Mouse (Mus musculus): ENCODE data around the gene Palm3. TPM values are rescaled to one million over a fixed set of nuclear protein-coding genes. Genes with fewer than 3 reads are reported as not detected.

The Palm3 gene
- polyA plus RNA-seq, 1 experiment from 2014 or later = 5.2 TPM

- Histone ChIP-seq H3K9me3 (ENCODE audit: control insufficient read depth, low read length) (no peaks in the 10 kb centered on the region), H3K27me3 (ENCODE audit: control insufficient read depth, insufficient read depth, low read length) (peaks cover 28% of the 10 kb centered on the region), H3K27ac (ENCODE audit: low read depth, low read length) (no peak overlapping the region), H3K4me1 (ENCODE audit: control insufficient read depth, insufficient read depth, low read length) (no peaks in the 10 kb centered on the region), H3K4me3 (ENCODE audit: low read depth, low read length) (no peak overlapping the region), H3K36me3 (ENCODE audit: control insufficient read depth, insufficient read depth, low read length) (no peaks in the 10 kb centered on the region), H3K9ac (replicated peaks; ENCODE audit: low read depth, low read length) (no peak overlapping the region), H3K4me2 (ENCODE audit: low read depth, low read length) (no peak overlapping the region)
- 8% methylated on average over 7 of the region's 7 CpGs for WGBS
- no peak for ATAC-seq (ENCODE audit: low read depth)
These were observed 22.8 kb downstream of the Palm3 start for GRCm38 (mm10) chr8:84044103-84044502.

- 6% methylated on average over 9 of the region's 9 CpGs for WGBS
- no peak within 1 kb of the TSS for H3K4me2 ChIP-seq (ENCODE audit: low read depth, low read length)
- no peaks in the 10 kb centered on the region for H3K9me3 ChIP-seq (ENCODE audit: control insufficient read depth, low read length)
- no peak for ATAC-seq (ENCODE audit: low read depth)
- H3K4me3 ChIP-seq (ENCODE audit: low read depth, low read length) = no peak within 1 kb of the TSS
- H3K27ac ChIP-seq (ENCODE audit: low read depth, low read length) = no peak within 1 kb of the TSS
- H3K36me3 ChIP-seq (ENCODE audit: control insufficient read depth, insufficient read depth, low read length) = no peaks in the 10 kb centered on the region
- peaks cover 28% of the 10 kb centered on the region for H3K27me3 ChIP-seq (ENCODE audit: control insufficient read depth, insufficient read depth, low read length)
- no peaks in the 10 kb centered on the region for H3K4me1 ChIP-seq (ENCODE audit: control insufficient read depth, insufficient read depth, low read length)
- no peak within 1 kb of the TSS for H3K9ac ChIP-seq (replicated peaks; ENCODE audit: low read depth, low read length)
These were observed 23.6 kb downstream of the Palm3 start, which contains the start of gene Rln3 for GRCm38 (mm10) chr8:84044900-84045299. Gene Rln3, minus strand, starts transcription at chr8:84045000.

- H3K4me1 ChIP-seq (ENCODE audit: control insufficient read depth, insufficient read depth, low read length) = no peaks in the 10 kb centered on the region
- H3K27me3 ChIP-seq (ENCODE audit: control insufficient read depth, insufficient read depth, low read length) = peaks cover 26% of the 10 kb centered on the region
- no peak overlapping the region for H3K9ac ChIP-seq (replicated peaks; ENCODE audit: low read depth, low read length)
- 86% methylated on average over 3 of the region's 3 CpGs for WGBS
- ATAC-seq (ENCODE audit: low read depth) = no peak
- H3K4me3 ChIP-seq (ENCODE audit: low read depth, low read length) = no peak overlapping the region
- H3K9me3 ChIP-seq (ENCODE audit: control insufficient read depth, low read length) = no peaks in the 10 kb centered on the region
- H3K27ac ChIP-seq (ENCODE audit: low read depth, low read length) = no peak overlapping the region
- no peak overlapping the region for H3K4me2 ChIP-seq (ENCODE audit: low read depth, low read length)
- H3K36me3 ChIP-seq (ENCODE audit: control insufficient read depth, insufficient read depth, low read length) = no peaks in the 10 kb centered on the region
These were observed 25.2 kb downstream of the Palm3 start for GRCm38 (mm10) chr8:84046505-84046904.

- H3K9me3 ChIP-seq (ENCODE audit: control insufficient read depth, low read length) = no peaks in the 10 kb centered on the region
- WGBS = 69% methylated on average over 5 of the region's 5 CpGs
- H3K4me1 ChIP-seq (ENCODE audit: control insufficient read depth, insufficient read depth, low read length) = no peaks in the 10 kb centered on the region
- H3K4me2 ChIP-seq (ENCODE audit: low read depth, low read length) = no peak overlapping the region
- no peak for ATAC-seq (ENCODE audit: low read depth)
- H3K9ac ChIP-seq (replicated peaks; ENCODE audit: low read depth, low read length) = no peak overlapping the region
- H3K4me3 ChIP-seq (ENCODE audit: low read depth, low read length) = no peak overlapping the region
- H3K36me3 ChIP-seq (ENCODE audit: control insufficient read depth, insufficient read depth, low read length) = no peaks in the 10 kb centered on the region
- peaks cover 16% of the 10 kb centered on the region for H3K27me3 ChIP-seq (ENCODE audit: control insufficient read depth, insufficient read depth, low read length)
- no peak overlapping the region for H3K27ac ChIP-seq (ENCODE audit: low read depth, low read length)
These were observed 26.9 kb downstream of the Palm3 start for GRCm38 (mm10) chr8:84048171-84048570.

DNA sequence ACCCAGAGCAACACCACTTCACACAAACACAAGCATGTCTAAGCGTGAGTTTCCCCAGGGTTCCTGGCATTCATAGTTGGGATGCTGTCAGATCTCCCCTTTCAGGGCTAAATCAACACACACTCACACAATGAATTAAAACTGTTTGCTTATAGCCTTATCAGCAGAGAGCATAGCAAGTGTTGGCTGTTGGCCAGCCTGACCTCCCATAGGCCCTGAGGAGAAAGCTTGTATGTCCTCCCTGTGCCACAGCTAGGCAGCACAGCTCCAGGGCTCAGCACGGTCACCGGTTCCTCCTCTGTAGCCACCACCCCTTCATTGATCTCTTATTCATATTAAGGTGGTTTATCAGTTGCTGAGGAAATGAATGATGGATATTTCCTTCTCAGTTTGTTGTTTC lies 31.5 kb downstream of the Palm3 start:
- no peaks in the 10 kb centered on the region for H3K36me3 ChIP-seq (ENCODE audit: control insufficient read depth, insufficient read depth, low read length)
- H3K4me3 ChIP-seq (ENCODE audit: low read depth, low read length) = no peak overlapping the region
- WGBS = 82% methylated on average over 3 of the region's 3 CpGs
- no peak overlapping the region for H3K9ac ChIP-seq (replicated peaks; ENCODE audit: low read depth, low read length)
- H3K27ac ChIP-seq (ENCODE audit: low read depth, low read length) = no peak overlapping the region
- no peaks in the 10 kb centered on the region for H3K27me3 ChIP-seq (ENCODE audit: control insufficient read depth, insufficient read depth, low read length)
- H3K4me2 ChIP-seq (ENCODE audit: low read depth, low read length) = no peak overlapping the region
- no peaks in the 10 kb centered on the region for H3K4me1 ChIP-seq (ENCODE audit: control insufficient read depth, insufficient read depth, low read length)
- ATAC-seq (ENCODE audit: low read depth) = no peak
- no peaks in the 10 kb centered on the region for H3K9me3 ChIP-seq (ENCODE audit: control insufficient read depth, low read length)

GRCm38 (mm10) chr8:84053229-84053628 lies 32.0 kb downstream of the Palm3 start:
- Histone ChIP-seq H3K4me2 (ENCODE audit: low read depth, low read length) (no peak overlapping the region), H3K9me3 (ENCODE audit: control insufficient read depth, low read length) (no peaks in the 10 kb centered on the region), H3K4me1 (ENCODE audit: control insufficient read depth, insufficient read depth, low read length) (no peaks in the 10 kb centered on the region), H3K9ac (replicated peaks; ENCODE audit: low read depth, low read length) (no peak overlapping the region), H3K36me3 (ENCODE audit: control insufficient read depth, insufficient read depth, low read length) (no peaks in the 10 kb centered on the region), H3K27ac (ENCODE audit: low read depth, low read length) (no peak overlapping the region), H3K27me3 (ENCODE audit: control insufficient read depth, insufficient read depth, low read length) (no peaks in the 10 kb centered on the region), H3K4me3 (ENCODE audit: low read depth, low read length) (no peak overlapping the region)
- WGBS = 93% methylated on average over 5 of the region's 5 CpGs
- ATAC-seq (ENCODE audit: low read depth) = no peak

- 85% methylated on average over 1 of the region's 1 CpGs for WGBS
- Histone ChIP-seq H3K27me3 (ENCODE audit: control insufficient read depth, insufficient read depth, low read length) (no peaks in the 10 kb centered on the region), H3K27ac (ENCODE audit: low read depth, low read length) (no peak overlapping the region), H3K36me3 (ENCODE audit: control insufficient read depth, insufficient read depth, low read length) (no peaks in the 10 kb centered on the region), H3K9me3 (ENCODE audit: control insufficient read depth, low read length) (no peaks in the 10 kb centered on the region), H3K9ac (replicated peaks; ENCODE audit: low read depth, low read length) (no peak overlapping the region), H3K4me1 (ENCODE audit: control insufficient read depth, insufficient read depth, low read length) (no peaks in the 10 kb centered on the region), H3K4me3 (ENCODE audit: low read depth, low read length) (no peak overlapping the region), H3K4me2 (ENCODE audit: low read depth, low read length) (no peak overlapping the region)
- ATAC-seq (ENCODE audit: low read depth) = no peak
These were observed 36.6 kb downstream of the Palm3 start for GRCm38 (mm10) chr8:84057827-84058226.

DNA sequence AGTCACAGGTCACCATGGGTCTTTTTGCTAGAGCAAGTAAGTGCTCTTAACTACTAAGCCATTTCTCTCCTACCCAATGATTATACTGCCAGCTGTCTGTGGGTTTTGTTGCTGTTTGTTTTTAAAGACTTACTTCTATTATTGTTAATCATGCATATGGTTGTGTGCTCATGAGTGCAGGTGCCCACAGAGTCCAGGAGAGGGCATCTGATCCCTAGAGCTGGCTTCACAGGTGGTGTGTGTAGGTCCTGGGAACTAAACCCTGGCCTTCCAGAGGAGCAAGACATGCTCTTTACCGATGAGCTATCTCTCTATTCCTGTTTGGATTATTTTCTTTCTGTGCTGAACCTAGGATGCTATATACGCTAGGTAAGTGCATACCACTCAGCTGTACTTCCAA lies 38.0 kb downstream of the Palm3 start:
- Histone ChIP-seq H3K27me3 (ENCODE audit: control insufficient read depth, insufficient read depth, low read length) (no peaks in the 10 kb centered on the region), H3K4me1 (ENCODE audit: control insufficient read depth, insufficient read depth, low read length) (no peaks in the 10 kb centered on the region), H3K4me3 (ENCODE audit: low read depth, low read length) (no peak overlapping the region), H3K4me2 (ENCODE audit: low read depth, low read length) (no peak overlapping the region), H3K36me3 (ENCODE audit: control insufficient read depth, insufficient read depth, low read length) (no peaks in the 10 kb centered on the region), H3K9me3 (ENCODE audit: control insufficient read depth, low read length) (no peaks in the 10 kb centered on the region), H3K27ac (ENCODE audit: low read depth, low read length) (no peak overlapping the region), H3K9ac (replicated peaks; ENCODE audit: low read depth, low read length) (no peak overlapping the region)
- ATAC-seq (ENCODE audit: low read depth) = no peak
- WGBS = 94% methylated on average over 2 of the region's 2 CpGs

DNA sequence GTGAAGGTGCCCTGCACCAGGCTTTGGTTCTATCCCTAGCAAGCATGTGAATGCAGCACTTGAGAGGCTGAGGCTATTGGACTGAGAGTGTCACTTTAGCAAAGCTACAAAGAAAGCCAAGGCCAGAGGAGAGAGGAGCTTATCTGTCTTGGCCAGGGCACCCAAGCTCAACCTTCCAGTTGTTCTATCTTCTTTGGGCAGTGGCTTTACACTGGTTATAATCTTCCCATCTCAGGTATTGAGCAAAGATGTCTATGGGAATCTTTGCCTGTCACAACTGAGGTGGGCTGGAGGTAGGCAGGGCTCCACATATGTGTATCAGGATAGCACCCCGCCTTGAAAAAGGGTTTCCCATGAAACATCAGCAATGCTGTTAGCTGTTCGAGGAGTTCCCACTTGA lies 39.0 kb downstream of the Palm3 start:
- Histone ChIP-seq H3K4me2 (ENCODE audit: low read depth, low read length) (no peak overlapping the region), H3K27me3 (ENCODE audit: control insufficient read depth, insufficient read depth, low read length) (no peaks in the 10 kb centered on the region), H3K4me3 (ENCODE audit: low read depth, low read length) (no peak overlapping the region), H3K4me1 (ENCODE audit: control insufficient read depth, insufficient read depth, low read length) (no peaks in the 10 kb centered on the region), H3K9me3 (ENCODE audit: control insufficient read depth, low read length) (no peaks in the 10 kb centered on the region), H3K9ac (replicated peaks; ENCODE audit: low read depth, low read length) (no peak overlapping the region), H3K27ac (ENCODE audit: low read depth, low read length) (no peak overlapping the region), H3K36me3 (ENCODE audit: control insufficient read depth, insufficient read depth, low read length) (no peaks in the 10 kb centered on the region)
- ATAC-seq (ENCODE audit: low read depth) = no peak
- WGBS = 91% methylated on average over 2 of the region's 2 CpGs

Measured in neural tube, embryonic 14.5 days (tissue).